Mouse (Mus musculus) adipose tissue, adult 10 weeks (tissue): Measurements from ENCODE around the gene Plekha6. TPM values are rescaled to one million over a fixed set of nuclear protein-coding genes. Genes with fewer than 3 reads are reported as not detected.

Experiments used
- polyA plus RNA-seq: library from polyadenylated mRNA; stranded (reverse); fragments of 350-450 nt; fragmentation: Illumina TruSeq; extraction: RNeasy Lipid Tissue Mini Kit (QIAGEN cat#74804); gene quantifications from one replicate; pipeline ENCODE4 v1.2.3, GENCODE M21; 2014; ENCODE audit warnings: low read depth, low replicate concordance

The Plekha6 gene
- 48.7 TPM for polyA plus RNA-seq

DNA sequence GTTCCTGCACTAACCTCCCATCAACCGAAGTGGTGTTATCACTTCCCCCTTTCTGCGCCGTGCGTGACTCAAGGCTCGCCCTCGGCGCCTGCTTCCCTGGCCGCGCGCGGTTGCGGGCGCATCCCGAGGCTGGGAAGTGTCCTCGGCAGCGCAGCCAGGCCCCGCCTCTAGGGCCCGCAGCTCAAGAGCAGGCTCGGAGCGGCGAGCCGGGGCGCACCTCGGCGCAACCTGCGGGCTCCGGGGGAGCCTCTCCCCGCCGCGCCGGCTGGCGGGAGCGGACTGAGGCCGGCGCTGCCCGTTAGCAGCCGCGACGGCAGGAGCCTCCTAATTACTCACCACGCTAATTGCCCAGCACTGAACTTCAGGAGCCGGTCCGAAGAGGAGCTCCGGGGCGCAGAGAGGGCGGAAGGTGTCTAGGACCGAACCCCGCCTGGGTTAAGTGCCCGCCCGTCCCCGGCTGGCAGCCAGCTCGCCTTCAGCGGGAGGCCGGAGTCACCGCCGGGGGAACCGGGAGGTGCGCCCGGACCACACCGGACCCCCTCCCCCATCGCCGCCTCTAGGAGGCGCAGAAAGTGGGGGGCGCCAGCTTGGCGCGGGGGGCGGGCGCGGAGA lies at the start of gene Plekha6:
Gene Plekha6 (plus strand): TSS at position 391 of the 612 bp plus-strand sequence.

DNA sequence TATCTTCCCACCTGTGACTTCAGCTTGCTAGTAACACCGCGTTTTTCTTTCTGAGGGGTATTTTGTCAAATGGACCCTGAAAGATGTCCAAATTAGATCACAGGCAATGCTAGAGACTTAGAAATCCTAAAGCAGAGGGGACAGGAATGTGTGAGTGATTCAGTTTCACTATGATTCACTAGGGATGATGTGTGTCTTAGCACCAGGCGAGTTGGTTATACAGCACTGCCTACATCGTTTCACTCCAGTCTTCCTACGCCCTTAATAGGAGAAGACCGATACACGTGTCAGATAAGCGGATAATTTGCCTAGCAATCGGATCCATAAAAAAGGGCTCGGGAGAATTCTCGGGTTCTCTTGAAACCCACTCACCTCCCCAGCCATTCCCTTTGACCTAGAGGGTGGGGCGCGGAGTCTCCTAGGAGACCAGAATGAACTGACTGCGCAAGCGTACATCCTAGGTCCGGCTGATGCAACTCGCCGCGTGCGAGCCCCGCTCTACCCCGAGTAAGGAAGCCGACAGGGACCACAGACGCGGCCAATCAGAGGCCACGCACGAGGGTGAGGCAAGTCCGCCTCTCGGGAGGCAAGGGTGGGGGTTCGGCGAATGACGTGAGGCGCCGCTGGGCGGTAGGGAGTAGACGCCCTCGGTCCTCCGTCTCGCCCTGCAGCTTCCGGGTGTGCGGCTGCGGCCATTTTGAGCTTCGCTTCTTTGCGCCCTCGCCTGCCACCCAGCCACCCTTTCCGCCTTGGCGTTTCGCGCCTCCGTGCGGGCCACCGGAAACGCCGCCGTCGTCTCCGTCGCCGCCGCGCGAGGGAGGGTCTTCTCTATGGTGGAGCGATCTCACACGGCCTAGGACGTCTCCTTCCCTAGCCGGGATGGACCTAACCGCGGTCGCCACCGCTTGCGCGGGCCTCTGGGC lies 33.1 kb upstream of the Plekha6 start, which contains the start of gene Ppp1r15b:
Gene Ppp1r15b (plus strand): TSS at position 506 of the 923 bp plus-strand sequence.

DNA sequence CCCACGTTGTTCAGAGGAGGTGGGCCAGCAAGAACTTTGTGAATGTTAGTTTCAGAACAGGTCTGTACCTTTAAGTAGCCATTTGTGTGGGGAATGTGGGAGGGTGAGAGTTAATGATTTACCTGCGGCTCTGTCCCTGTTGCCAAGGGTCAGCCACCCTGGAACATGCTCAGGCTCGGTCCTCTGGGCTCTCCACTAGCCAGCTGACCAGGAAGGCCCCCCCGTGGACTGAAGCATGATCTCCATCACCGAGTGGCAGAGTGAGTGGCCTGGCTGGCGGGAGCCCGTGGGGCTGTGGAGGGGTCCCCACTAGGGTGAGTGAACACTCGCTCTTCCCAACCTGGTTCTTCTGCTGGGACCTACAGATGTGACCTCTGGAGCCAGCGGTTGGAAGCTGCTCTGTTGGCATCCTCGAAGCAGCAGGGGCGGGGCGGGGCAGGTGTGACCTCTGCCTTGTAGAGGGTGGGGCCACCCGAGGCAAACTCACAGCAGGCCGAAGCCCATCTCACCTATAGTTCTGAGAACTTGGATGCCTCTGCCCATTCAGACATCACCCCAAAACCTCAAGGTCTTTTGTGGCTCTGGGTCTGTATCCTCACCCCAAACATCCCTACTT lies 145.8 kb downstream of the Plekha6 start, which contains the start of gene Golt1a:
Gene Golt1a (plus strand): TSS at position 149 of the 616 bp plus-strand sequence.

DNA sequence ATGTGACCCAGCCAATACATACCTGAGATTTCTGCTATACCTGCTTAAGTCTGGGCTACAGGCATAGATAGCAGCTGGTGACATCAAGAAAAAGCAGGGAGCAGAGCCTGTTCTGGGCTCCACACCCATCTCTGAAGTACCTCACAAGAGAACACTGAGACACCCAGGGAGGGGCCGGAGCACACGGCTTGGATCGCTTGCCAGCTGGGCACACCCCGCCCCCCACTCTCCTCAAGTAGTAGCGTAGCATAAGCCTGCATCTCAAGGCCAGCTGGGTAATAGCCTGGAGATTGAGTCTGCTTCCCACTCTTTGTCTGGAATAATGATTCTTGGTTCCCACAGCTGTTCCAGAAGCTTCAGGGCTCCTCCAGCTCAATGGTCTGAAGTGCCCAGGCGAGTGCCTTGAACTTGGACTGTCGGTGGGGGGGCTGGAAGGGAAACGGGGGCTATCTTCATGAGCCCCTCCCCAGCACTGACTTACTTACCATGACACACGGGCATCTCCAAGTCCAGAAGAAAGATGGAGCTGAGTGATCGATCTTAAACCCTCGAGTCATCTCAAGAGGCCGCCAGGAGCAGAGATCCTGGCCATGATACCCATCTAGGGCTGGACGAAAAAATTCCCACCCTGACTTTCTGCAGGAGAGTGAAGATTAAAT lies 157.4 kb downstream of the Plekha6 start, which contains the start of gene Kiss1:
Gene Kiss1 (plus strand): TSS at position 609 of the 659 bp plus-strand sequence.

DNA sequence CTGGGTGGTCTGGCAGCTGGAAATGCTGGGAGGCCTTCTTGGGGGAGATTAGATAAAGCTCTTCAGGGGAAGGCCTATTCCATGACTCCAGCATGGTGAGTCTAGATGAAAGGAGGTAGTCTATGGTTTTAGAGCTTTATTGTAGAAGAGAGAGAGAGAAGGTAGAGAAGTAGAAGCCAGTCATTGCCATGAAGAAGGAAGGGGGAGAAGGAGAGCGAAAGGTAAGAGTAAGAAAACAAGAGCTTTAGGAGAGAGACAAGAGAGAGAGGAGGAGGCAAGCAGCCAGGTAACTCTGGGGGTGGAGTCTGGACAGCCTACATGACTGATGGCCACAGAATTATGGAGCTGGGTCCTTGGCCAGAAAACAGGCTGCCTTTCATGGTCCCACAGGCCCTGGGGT lies 186.2 kb downstream of the Plekha6 start, which contains the start of gene Ren1:
Gene Ren1 (plus strand): TSS at position 301 of the 400 bp plus-strand sequence.

Other genes with a start within 250 kb of the Plekha6 start
- 62.7 TPM for gene Mdm4, start 133.6 kb upstream of the Plekha6 start, polyA plus RNA-seq
- gene Pik3c2b, start 118.5 kb upstream of the Plekha6 start, polyA plus RNA-seq, result 3.6 TPM
- gene Ppp1r15b, start 33.1 kb upstream of the Plekha6 start, polyA plus RNA-seq, result 37.3 TPM
- gene Golt1a, start 145.6 kb downstream of the Plekha6 start, polyA plus RNA-seq, result 7.8 TPM
- not detected for gene Kiss1, start 157.7 kb downstream of the Plekha6 start, polyA plus RNA-seq
- 0.57 TPM for gene Ren1, start 186.3 kb downstream of the Plekha6 start, polyA plus RNA-seq
- 5.3 TPM for gene Etnk2, start 199.4 kb downstream of the Plekha6 start, polyA plus RNA-seq